Mouse (Mus musculus): ENCODE measurements around the gene Podxl2. TPM values are rescaled to one million over a fixed set of nuclear protein-coding genes. Genes with fewer than 3 reads are reported as not detected.

Podxl2 gene
- polyA plus RNA-seq, 1 experiment from 2014 or later: 42.5 TPM

Other genes starting within 250 kb of the Podxl2 start
- 25.5 and 25.6 TPM in 2 replicates for gene Kbtbd12, start 237.1 kb downstream of the Podxl2 start, polyA plus RNA-seq (2015; fragmentation: Nextera tagmentation; extraction: Ambion mirVana)
- gene Mgll, start 150.6 kb downstream of the Podxl2 start, polyA plus RNA-seq (2015; fragmentation: Nextera tagmentation; extraction: Ambion mirVana): 35.9 and 44.4 TPM in 2 replicates
- gene Abtb1, start 33.1 kb downstream of the Podxl2 start, polyA plus RNA-seq (2015; fragmentation: Nextera tagmentation; extraction: Ambion mirVana): 21.7 and 27.3 TPM in 2 replicates
- gene Mcm2, start 23.7 kb upstream of the Podxl2 start, polyA plus RNA-seq (2015; fragmentation: Nextera tagmentation; extraction: Ambion mirVana): 68.2 and 94.2 TPM in 2 replicates
- 41.4 and 54.7 TPM in 2 replicates for gene Tpra1, start 27.2 kb upstream of the Podxl2 start, polyA plus RNA-seq (2015; fragmentation: Nextera tagmentation; extraction: Ambion mirVana)